Mouse (Mus musculus) ES-E14 (cell line): Measurements from ENCODE around the gene Tbce.

ENCODE experiments used
- ZC3H11A ChIP-seq: IDR thresholded peaks from 2 replicates; pipeline ENCODE4 v1.6.1; 2012; ENCODE audit warnings: low read depth, mild to moderate bottlenecking, inconsistent platforms, low read length, borderline replicate concordance
- ZNF384 ChIP-seq: IDR thresholded peaks from 2 replicates; pipeline ENCODE4 v1.6.1; 2012; ENCODE audit warnings: low read depth, low read length, inconsistent platforms

- TF ChIP-seq ZNF384 = no peak
- TF ChIP-seq ZC3H11A = no peak
These were observed 85.3 kb downstream of the Tbce start, which contains the start of gene B3galnt2 for GRCm38 (mm10) chr13:13953874-13954832.
